Mouse (Mus musculus): ENCODE measurements around the gene Hmgn1.
"Not testable (repeated sequence)": the region's sequence is repeated elsewhere in the genome, so short reads cannot be mapped to it uniquely, and the experiment has no call there.

Hmgn1 gene

DNA sequence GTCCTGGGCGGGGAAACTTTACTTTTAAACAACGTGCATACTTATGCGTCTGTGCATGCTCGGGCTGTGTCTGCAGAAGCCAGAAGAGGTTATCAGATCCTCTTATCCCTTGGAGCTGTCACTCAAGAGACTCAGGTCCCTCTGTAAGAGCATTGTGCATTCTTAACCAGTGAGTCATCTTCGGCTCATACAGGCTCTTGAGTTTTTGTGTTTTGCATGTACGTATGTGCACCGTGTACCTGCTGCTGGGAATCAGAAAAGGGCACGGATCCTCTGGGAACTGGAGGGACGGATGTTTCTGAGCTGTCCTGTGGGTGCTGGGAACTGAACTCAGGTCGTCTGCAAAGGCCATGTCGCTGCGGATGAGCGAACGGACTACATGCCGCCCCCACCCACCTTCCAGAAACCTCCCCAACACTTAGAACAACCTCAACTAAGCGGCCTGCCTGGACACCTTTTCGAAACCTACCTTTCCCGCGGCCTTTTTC, 801 bp downstream of the Hmgn1 start:
- peak; percentile 47 for DNase-seq (ENCODE audit: low read depth)

DNA sequence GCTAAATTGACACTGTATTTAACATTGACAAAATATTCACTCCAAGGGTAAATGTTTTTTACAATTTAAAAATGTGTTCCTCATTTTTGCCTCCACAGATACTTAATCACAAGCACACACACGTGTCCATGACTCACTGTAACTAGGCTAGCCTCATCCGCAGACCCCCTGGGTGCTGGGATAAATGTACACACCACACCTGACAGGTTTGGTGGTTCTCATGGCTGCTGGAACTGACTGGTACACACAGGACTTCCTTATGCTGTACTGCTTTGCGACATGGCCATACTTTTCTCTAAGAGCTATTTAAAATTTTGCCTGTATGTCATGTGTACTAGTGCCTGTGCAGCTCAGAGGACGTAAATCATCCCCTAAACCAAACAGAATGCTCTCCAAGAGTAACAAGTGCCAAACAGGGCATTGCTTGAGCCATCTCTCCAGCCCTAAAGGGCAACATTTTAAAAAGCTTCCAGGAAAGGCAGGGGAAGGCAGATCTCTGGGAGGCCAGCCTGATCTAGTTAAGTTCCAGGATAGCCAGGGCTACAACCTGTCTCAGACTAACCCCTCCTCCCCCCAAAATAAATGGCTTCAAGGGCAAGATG, 7.4 kb downstream of the Hmgn1 start:
- no peak for DNase-seq (ENCODE audit: low read depth)

DNA sequence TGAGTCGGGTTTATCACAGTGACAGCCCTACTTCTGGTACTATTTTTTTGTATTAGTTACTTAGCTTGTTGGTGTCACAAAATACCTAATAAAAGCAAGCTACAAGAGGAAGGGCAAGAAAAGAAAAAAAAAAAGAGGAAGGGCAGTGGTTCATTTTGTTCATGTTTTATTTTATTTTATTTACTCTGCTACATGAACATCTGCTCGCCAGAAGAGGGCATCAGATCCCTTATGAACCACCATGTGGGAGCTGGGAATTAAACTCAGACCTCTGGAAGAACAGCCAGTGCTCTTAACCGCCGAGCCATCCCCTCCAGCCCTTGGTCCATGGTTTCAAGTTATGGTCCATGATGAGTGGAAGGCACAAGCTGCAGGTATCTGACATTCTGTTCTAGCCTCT, 12.8 kb downstream of the Hmgn1 start:
- peak; percentile 27 for DNase-seq (ENCODE audit: low read depth)

DNA sequence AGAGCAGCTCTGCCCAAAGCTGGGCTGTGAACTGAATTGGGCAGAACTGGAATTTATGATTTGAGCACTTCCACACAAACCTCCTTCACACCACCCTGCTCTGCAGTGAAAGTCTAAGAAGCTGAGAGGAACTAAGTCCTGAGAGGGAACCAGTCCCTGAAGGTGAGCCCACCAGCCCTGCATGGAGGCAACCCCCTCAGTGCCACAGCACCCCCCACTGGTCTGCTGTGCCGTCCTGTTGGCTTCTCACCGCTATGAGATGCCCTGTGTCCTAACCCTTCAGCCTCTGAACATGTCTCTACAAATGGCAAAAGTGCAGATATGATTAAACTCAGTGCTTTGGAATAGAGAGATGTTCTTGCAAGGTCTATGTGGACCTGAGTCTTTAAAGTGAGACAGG, 14.8 kb downstream of the Hmgn1 start:
- DNase-seq (ENCODE audit: low read depth) = no peak

DNA sequence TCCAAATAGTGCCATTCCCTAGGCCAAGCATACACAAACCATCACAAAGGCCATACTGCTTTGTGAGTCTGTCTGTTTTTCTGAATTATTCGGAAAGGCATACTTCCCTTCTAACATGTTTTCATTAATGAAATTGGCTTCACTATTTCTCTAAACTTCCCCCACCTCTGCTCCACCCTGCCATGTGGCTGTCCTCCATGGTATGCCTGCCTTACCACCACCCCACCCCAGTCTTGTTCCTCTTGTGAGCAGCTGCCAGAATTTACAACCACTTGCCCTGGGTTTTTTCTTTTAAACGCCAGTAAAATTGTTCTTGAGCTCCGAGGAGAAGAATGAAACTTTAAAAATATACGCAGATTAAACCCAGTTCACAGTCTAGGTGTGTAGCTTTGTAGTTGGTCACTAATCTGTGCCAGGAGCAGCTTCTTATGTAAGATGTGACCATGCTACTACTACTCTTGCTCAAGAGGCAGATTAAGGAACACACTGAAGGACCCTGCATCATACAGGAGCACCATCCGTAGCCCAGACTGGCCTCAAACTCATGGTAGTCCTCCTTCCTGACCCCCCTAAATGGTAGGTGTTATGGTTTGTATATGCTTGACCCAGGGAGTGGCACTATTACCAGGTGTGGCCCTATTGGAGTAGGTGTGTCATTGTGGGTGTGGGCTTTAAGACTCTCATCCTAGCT, 16.7 kb downstream of the Hmgn1 start:
- no peak for DNase-seq (ENCODE audit: low read depth)

DNA sequence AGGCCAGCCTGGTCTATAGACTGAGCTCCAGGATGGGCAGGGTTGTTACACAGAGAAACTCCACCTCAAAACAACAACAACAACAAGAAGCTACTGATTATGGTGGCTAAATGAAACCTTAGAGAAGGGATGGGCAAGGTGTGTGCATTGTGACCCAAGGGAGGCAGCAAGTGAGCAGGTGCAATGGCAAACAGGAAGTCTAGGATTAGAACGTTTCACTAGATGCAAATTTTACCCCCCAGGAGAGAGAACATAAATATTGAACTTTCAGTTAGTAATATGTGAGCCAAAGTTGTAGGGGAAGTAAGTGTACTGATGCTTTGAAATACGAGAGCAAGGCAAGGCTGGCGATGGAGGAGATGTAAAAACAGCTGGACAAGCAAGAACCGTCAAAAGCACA, 17.9 kb downstream of the Hmgn1 start:
- DNase-seq (ENCODE audit: low read depth) = no peak

DNA sequence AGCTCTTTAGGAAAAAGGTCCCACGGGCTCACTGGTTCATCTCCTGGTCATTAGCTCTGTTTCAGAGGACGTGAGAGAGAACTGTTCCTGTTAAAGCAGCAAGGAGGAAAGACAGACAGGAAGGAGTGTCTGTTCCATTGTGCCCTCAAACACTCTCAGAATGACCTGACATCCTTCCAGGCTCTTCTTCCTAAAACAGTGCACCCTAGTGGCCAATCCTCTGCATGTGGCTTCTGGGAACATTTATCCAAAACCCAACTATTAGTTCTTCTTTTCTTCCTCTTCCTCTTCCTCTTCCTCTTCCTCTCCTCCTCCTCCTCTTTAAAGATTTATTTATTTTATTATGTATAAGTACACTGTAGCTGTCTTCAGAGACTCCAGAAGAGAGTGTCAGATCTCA, 24.5 kb downstream of the Hmgn1 start:
- DNase-seq (ENCODE audit: low read depth) = peak; percentile 64

DNA sequence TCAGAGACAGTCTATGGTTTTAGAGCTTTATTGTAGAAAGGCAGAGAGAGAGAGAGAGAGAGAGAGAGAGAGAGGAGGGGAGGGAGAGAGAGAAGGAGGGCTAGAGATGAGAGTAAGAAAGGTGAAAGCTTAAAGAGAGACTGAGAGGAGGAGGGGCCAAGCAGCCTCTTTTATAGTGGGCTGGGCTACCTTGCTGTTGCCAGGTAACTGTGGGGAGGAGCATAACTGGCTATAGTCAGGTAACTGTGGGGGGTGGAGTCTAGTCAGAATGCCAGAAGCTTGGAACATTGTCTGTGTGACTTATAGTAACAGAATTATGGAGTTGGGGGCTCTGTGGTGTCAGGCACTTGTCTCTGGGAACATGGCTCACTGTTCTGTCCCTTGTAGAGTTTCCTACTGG, 29.7 kb downstream of the Hmgn1 start:
- not testable (repeated sequence) for DNase-seq (ENCODE audit: low read depth)

DNA sequence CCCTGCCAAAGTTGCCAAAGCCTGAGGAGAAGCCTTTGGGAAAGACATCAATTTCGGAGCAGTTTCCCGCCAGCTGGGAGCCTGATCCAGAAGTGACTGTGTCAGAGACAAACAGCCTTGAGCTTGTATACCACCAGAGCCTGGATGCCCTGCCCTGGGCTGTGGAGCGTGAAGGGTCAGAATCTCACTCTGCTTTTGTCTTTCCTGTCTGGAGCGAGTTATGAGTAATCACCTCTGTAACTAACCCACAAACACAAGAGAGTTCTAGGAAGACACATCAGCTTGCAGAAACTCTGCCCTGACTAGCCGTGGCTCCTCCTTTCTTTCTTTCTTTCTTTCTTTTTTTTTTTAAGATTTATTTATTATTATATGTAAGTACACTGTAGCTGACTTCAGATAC, 31.6 kb downstream of the Hmgn1 start:
- no peak for DNase-seq (ENCODE audit: low read depth)

DNA sequence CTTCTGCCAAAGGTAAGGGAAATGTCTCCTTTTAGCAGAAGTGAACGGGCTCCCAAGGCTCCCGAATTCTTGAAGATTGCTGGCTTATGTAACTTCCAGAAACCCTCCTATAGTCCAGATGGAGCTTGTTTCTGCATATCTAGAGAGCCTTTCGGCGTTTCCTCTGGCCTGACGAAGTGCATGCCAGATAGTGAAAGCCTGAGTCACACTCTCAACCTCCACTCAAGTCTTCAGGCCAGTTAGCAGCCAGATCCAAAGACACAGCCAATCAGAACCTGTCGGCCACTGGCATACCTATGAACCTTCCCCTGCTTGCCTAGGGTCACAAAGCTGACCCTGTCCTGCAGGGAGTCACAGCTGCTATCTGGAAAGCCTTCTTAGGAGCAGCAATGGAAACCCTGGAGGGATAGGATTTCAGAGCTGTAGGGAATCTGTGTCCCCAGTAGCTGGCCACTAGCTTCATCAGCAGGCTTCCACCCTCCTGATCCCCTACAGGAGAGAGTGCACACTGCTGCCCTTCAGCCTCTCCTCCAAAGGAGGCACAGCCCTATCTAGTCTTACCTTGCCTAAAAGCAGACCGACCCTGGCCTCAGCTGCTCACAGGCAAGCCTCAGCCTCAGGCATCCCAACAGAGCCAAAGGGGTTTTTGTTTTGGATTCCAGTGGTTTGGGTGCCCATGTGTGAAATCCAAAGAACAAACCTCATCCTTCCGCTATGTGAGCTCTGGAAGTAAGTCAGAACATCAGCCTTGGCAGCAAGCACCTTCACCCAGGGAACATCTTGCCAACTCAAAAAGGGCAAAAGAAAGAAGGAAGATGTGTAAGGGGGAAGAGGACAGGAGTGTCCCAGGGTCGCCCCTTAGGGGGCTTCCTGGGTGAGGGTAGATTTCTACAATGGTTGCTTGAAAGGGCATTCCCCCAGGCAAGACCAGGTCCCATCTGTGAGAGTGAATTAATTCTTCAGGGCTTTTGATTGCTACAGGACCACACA, 35.7 kb downstream of the Hmgn1 start:
- DNase-seq (ENCODE audit: low read depth) = no peak

DNA sequence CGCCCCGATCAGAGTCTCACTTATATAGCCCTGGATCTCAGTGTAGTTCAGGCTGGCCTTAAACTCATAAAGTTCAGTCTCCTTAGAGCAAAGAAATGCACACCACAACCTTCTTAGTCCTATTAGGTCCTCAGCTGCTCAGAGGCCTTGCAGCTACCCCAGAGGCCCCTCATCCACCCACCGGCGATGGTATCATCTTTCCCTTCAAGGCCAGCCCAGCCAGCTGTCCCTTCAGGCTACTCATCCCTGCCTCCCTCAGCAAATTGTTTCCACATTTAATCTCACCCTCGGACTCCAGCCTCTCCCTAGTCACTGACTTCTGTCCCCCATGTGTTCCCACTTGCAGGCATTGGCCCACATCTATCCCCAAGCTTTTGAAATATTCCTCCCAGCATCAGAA, 39.4 kb downstream of the Hmgn1 start:
- no peak for DNase-seq (ENCODE audit: low read depth)

DNA sequence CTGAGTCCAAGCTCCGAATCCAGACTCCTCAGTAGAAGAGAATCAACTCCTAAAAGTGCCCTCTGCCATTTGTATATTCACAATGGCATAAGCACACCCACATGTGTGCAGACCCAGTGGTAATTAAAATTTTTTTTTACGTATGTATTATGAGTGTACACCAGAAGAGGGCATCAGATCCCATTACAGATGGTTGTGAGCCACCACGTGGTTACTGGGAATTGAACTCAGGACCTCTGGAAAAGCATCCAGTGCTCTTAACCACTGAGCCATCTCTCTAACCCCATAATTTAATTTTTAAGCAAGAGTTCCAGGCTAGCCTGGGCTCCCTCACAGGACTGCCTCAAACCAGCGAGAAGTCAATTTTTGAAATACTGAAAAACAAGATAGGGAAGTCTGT, 40.1 kb downstream of the Hmgn1 start:
- DNase-seq (ENCODE audit: low read depth) = no peak

DNA sequence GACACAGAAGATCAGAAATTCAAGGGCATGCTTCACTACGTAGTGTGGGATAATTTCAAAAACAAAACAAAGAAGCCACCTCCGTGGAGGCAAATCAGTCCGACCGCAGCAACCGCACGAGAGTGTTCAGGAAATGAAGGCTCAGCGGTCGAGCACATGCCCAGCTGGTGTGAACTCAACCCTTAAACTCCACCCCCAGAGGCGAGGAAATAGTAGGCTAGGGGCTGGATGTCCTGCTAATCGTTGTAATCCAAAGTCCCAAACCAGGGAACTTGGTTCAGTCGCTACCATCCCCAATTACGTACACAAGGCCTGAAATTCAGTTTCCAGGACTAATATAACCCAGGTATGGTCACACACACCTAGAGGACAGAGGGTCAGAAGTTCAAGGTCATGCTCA, 40.5 kb downstream of the Hmgn1 start:
- peak; percentile 74 for DNase-seq (ENCODE audit: low read depth)

DNA sequence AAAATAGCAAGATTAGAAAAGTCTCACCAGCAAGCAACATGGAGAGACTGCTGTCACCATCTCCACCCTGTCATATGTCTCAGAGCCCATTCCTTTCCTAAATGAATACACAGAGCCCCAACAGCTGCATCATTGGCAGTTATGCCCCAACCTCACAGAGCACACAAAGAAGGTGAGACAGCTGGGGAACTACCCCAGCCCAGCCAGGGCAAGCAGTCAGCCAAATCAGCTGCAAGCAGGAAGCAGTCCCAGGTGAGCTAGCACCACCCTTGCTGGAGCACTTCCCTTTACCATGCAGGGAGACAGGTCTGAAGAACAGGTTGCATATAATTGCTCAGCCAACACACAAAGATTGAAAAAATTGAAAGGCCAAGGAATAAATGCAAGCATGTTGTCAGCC, 41.9 kb downstream of the Hmgn1 start:
- DNase-seq (ENCODE audit: low read depth) = peak; percentile 50

DNA sequence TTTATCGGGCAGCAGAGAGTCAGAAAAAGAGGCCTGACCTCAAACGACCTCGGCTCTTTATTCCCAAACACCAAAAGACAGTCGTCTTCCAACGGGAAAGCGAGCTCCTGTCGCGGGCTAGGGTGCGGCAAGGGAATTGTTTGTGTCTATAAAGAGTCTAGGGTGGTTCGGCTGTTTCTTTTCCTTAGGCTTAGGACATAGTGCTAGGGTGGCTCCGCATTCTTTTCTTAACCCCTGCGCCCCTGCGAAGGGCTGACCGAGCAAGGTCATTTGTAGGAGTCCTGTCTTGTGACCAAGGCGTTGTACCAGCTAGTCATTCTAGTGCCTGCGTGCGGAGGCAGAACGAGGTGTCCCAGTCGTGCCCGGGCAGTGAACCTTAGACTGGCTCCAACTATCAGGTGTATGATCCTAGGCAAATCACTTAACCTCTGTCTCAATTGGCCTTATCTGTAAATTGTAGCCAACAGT, 44.3 kb downstream of the Hmgn1 start:
- no peak for DNase-seq (ENCODE audit: low read depth)

DNA sequence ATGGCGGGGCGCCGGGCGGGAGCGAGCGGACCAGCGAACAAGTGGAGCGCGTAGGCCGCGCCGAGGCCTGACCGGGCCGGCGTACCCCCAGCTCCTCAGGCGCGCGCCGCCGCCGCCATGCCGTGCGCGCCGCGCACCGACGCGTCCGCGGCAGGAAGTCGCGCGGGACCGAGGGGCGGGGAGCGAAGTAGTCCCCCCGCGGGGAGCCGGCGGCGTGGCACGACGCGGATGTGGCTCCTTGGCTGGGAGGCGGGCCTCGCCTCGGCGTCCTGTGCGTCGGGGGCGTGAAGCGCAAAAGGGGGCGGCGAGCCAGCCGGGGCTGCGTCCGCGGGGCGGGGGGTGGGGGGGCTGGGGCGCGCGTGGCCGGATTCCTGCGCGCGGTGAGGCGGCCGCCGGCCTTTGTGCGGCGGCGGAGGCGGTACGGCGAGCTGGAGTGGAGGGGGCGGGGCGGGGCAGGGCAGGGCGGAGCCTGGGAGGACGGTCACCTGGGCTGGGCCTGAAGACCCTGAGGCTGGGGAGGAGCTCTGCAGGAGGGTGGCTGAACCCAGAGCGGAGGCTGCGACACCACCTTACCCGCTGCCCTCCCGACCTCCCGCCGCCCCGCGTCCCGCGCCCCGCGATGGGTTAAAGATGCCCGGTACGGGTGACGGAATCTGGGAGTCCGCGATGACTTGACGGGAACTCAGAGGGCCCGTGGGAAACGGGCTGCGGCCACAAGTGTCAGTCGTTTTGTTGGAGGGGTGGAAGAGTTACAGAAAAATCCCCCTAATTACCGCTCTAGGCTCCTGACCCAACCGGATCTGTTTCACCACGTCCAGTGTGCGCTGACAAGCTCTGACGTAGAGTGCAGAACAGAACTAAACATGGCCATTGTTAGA, 45.0 kb downstream of the Hmgn1 start, which contains the start of gene Brwd1:
Gene Brwd1, minus strand, starts transcription at position 226 of the 878 bp plus-strand sequence.
- peak; percentile 91 for DNase-seq (ENCODE audit: low read depth)

DNA sequence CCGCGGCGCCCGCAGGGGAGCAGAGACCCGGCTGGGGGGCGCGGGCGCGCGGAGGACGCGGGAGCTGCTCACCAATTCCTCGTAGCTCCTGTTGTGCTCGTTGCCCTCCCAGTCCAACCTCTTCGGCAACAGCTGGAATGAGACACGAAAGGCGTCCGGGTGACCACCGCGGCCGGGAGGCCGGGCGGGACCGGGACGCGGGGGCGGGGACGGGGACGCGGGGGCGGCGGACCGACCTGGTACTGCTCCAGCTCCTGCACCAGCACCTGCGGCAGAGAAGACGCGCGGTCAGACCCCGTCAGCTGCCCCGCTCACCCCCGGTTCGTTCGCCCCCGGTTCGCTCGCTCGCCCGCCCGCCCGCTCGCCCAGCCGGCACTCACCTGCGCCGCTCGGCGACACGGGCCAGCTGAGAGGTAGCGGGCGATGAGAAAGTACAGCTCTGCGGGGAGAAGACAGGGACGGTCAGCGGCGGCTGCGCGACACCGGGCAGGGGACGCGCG, 45.7 kb downstream of the Hmgn1 start:
- DNase-seq (ENCODE audit: low read depth) = no peak

DNA sequence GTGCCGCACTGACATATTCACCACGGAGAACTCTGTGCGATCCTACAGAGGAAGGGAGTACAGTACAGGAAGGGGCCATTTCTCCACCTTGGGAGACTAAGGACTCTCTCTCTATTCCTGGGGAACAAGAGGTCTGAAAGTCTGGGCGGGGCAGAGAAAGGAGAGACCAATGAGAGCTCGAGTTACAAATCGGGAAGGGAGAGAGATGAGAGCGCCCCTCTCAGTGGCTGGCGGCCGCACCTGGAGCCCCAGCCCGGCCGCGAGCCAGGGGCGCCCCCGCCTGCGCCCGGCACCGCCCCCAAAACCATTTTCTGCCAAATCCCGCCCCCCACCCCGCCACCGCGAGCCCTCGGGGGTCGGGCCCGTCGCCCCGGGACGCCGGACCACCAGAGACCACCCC, 46.2 kb downstream of the Hmgn1 start:
- peak; percentile 94 for DNase-seq (ENCODE audit: low read depth)

DNA sequence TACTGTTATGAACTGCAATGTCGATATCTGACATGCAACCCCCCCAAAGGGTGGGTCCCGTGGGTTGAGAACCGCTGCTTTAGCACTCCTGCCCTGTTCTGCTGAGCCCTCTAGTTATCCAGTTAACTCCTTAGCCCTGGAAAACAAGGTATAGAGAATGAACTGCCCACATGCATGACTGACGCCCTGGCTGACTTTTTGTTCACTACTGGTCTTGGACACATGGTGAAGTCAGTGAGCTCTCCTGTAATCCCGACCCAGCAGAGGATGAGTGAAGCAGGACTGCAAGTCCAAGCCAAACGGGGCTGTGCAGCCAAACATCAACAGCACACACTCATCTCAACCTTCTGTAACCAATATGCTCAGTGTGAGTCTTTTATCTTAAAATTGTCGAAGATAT, 47.0 kb downstream of the Hmgn1 start:
- no peak for DNase-seq (ENCODE audit: low read depth)
